Mouse (Mus musculus): ENCODE data around the gene Glrx5.

The Glrx5 gene

GRCm38 (mm10) chr12:105029890-105030289, 2.6 kb upstream of the Glrx5 start:
- in situ Hi-C loops (cut with MboI, MseI): loop anchor here (5.0 kb wide), 1 partner anchor 78 kb away; no protein-coding TSS in a partner anchor

DNA sequence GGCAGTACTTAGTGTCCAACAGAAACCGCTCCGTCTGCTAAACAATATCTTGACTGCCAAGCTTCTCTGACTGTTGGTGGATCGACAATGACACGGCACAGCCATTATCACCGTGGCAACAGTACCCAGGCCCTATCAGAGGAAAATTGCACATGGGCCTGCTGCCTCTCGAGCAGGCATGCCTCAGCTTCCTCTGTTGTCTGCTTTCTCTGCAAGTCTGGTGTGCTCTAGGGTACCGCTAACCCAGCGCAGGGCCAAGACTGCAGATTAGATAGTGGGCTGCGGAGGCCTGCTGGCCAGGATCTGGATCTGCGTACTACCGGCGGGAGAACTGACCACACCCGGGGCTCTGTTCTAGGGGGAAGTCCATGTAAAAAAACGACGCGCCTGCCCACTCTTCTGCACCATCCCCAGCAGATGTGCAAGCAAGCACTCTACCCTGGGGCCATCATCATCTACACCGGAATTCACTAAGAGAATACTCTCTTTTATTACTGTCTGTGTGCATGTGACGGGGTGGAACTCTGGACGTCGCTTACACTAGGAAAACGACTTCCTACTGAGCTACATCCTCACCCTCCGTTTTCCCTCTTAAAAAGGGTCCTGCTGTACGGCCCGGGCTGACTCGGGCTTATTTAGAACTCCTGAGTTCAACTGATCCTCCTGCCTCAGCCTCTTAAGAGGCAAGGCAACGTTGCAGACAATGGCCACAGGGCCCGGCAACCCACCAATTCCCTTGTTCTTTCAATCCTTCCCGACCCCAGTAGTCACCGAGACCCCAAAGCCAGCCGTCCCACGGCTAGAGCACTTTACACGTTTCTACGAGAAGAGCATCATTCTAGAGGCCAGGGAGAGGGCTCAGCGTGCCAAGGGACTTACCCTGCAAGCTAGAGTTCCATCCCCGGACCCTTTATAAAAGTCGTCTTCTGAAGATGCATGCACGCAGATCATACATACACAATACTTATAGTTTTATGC, 1.1 kb upstream of the Glrx5 start:
- in situ Hi-C loops (cut with MboI, MseI): no loop called here

DNA sequence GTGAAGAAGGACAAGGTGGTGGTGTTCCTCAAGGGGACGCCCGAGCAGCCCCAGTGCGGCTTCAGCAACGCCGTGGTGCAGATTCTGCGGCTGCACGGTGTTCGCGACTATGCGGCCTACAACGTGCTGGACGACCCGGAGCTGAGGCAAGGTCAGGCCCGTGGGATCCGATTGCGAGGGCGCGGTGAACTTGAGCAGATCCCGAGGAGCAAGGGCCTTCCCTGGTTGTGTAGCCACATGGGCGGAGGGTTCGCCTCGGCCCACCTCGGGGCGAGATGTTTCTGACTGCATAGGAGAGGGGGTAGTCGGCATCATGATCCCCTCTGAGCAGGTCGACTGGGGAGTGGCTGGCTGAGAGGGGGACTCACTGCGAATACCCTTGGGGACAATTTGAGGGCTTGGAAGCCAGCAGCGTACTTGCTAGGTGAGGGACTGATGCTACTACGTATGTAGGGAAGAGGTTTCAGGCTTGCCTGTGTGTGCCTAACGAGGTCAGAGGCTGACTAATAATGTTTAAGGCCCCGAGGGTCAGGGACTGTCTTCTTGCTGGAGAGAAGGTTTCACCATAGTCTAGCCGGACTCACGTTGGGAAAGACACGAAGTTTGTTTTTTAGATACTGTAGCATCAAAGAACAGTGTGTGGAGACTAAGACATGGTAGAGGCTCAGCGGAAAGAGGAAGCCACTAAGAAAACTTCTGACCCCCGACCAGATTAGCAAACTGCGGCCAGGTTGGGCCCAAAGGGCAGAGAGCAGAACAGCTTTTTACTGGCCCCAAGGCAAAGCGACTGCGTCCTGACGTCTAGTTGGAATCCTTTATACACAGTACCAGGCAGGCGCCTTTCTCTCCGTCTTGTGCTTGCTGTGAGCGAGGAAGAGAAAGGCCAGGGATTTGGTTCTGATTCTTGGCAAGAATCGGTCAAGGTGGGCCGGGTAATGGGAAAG, 616 bp downstream of the Glrx5 start:
- in situ Hi-C loops (cut with MboI, MseI): no loop called here

- in situ Hi-C loops (cut with MboI, MseI): no loop called here
These were observed 1.8 kb downstream of the Glrx5 start for GRCm38 (mm10) chr12:105034130-105034769.

GRCm38 (mm10) chr12:105038211-105038610, 5.7 kb downstream of the Glrx5 start:
- in situ Hi-C loops (cut with MboI, MseI): no loop called here

- in situ Hi-C loops (cut with MboI, MseI): no loop called here
These were observed 6.4 kb downstream of the Glrx5 start for GRCm38 (mm10) chr12:105038918-105039317.

- in situ Hi-C loops (cut with MboI, MseI): no loop called here
These were observed 7.2 kb downstream of the Glrx5 start for GRCm38 (mm10) chr12:105039578-105040289.

DNA sequence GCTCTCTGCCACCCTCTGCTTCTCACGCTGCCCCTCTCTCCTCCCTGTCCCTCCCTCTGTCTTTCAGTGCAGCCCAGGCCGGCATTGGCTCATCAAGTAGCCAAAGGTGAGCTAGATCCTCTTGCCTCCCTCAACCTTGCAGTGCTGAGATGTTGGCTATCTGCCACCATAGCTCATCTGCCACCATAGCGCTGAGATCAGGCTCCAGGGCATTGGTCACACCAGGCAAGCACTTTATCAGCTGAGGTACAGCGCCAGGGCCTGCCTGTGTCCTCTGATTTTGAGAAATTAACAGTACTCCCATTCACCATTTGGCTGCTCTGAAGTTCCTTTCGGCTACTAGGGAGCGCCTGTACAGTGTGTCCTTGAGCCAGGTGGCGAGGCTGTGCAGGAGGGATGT, 8.5 kb downstream of the Glrx5 start:
- in situ Hi-C loops (cut with MboI, MseI): no loop called here

DNA sequence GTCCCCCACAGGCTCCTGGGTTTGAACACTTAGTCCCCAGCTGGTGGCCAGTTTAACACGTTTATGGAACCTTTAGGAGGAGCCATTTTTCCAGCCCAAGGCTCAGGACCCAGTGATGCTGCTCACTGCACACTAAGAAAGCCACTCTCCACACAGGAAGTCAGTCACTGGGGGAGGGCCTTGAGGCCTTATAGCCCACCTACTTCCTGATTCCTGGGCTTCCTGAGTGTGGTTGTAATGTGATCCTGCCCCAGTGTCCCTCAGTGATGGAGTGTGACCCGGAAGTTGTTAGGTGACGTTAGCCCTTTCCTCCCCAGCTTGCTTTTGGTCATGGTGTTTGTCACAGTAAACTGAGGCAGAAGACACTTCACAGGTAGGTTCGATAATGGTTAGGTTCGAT, 10.6 kb downstream of the Glrx5 start:
- in situ Hi-C loops (cut with MboI, MseI): no loop called here

DNA sequence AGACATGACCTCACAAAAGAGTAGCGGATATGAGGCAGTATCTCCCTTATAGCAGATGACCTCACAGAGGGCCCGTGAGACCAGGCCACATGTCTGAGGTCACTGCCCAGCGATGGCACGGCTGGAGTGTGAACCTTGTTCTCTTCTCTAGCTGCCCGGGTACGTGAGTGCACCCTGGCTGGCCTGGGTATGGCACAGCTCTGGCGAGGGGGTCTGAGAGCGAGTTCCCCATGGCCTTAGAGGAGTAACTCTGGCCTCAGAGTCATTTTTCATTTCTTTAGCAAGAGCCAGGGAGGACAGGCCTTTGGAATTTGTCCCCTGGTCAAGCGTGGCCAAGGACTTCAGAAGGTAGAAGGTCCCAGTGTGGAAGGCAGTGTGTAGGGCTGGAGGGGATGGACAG, 12.3 kb downstream of the Glrx5 start:
- in situ Hi-C loops (cut with MboI, MseI): no loop called here

DNA sequence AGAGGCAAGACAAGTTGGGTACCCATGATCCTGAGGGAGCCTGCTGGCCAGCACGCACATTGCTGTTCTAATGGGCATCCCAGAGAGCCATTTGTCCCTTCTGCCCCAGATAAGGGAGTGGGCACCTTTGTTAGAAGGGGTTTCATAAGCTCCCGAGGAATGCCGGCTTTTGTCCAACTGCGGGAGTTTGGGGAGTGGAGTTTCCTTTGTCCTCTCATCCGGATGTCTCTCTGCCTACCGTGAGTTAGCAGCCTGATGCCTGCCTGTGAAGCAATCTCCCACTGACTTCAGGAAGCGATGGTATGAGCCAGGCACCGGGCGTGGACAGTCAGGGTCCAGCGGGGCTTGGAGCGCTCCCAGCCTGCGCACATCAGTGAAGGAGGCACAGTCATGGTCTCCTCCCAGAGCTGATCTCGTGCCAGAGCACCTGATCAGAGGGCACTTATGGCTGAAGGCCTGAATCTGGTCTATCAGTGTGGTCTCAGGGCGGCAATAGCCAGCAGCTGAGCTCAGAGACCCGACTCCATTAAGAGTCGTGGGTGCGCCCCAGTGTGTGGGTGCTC, 15.9 kb downstream of the Glrx5 start:
- in situ Hi-C loops (cut with MboI, MseI): no loop called here

DNA sequence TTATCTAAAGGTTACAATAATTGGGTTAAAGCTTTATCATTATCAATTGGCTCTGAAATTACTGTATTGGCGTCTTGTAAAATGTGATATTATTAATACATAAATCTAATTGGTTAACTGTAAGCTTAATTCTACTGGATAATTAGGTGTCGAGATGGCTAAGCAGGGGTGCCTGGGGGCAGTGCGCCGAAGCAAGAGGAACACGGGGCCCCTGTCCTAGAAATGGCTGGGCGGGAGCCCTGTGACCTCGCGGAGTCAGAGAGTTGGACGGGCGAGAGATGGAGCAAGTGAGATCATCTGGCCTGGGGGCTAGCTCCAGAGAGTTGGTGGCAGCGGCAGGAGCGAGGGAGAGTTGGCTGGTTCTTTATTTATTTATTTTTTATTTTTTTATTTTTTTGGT, 17.3 kb downstream of the Glrx5 start:
- in situ Hi-C loops (cut with MboI, MseI): loop anchor here (5.0 kb wide), 1 partner anchor 112 kb away; no protein-coding TSS in a partner anchor

DNA sequence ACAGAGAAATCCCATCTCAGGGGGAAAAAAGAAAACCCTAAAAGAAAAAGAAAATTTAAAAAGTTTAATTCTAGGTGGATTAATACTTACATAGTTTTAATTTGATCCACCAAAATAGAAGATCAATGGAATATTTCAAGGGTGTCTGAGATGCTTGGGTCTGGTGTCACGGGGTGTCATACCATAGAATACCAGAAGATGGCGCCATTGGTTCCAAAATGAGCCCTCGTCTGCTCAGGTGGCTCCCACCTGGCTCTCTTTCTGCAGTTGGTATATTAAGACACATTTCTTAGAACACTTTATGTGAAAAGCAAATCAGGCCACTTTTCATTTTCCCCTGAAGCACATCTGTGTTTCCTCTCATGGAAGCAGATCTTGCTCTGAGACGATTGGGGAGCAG, 18.4 kb downstream of the Glrx5 start:
- in situ Hi-C loops (cut with MboI, MseI): loop anchor here (5.0 kb wide), 1 partner anchor 111 kb away; no protein-coding TSS in a partner anchor

DNA sequence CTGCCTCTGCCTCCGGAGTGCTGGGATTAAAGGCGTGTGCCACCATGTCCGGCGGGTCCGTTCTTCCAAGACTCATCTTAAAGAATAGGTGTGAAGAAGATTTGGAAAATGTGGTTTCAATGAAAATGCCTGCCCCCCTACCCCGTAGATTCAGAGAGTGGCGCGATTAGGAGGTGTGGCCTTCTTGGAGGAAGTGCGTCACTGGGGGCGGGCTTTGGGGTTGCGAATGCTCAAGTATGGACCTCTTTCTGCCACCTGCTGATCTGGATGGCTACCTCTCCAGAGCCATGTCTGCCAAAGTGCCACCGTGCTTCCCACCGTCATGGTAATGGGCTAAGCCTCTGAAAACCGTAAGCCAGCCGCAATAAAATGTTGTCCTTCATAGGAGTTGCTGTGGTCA, 21.6 kb downstream of the Glrx5 start:
- in situ Hi-C loops (cut with MboI, MseI): loop anchor here (5.0 kb wide), 1 partner anchor 108 kb away; no protein-coding TSS in a partner anchor

DNA sequence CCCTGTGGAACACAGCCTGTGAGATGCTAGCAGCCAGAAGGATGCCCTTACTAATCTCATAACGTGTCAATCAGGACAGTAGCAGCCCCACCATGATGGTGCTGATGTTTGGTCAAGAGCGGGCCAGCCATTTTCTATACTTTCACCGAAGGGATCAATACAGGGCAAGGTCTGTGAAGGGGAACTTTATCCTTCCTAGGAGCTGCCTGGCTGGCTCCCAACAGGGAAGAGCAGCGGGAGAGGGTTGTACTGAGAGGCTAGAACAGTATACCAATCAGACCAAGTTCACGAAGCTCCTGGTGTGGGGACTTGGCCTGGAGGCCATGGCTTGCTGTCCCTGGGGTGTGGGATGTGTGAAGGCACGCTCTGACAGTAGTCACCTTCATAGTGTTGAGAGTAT, 22.8 kb downstream of the Glrx5 start:
- in situ Hi-C loops (cut with MboI, MseI): no loop called here

GRCm38 (mm10) chr12:105060006-105060405, 27.5 kb downstream of the Glrx5 start:
- in situ Hi-C loops (cut with MboI, MseI): loop anchor here (5.0 kb wide), 1 partner anchor 37 kb away; no protein-coding TSS in a partner anchor

GRCm38 (mm10) chr12:105063201-105064134, 31.0 kb downstream of the Glrx5 start:
- in situ Hi-C loops (cut with MboI, MseI): loop anchor here (5.0 kb wide), 1 partner anchor 34 kb away; no protein-coding TSS in a partner anchor

GRCm38 (mm10) chr12:105064168-105064567, 31.7 kb downstream of the Glrx5 start:
- in situ Hi-C loops (cut with MboI, MseI): loop anchor here (5.0 kb wide), 1 partner anchor 33 kb away; no protein-coding TSS in a partner anchor

GRCm38 (mm10) chr12:105065119-105065518, 32.6 kb downstream of the Glrx5 start:
- in situ Hi-C loops (cut with MboI, MseI): no loop called here

Measured in T-helper 2 cell (primary cell).